Mouse (Mus musculus): ENCODE measurements around the gene Cxcl17.
"Not testable (repeated sequence)": the region's sequence is repeated elsewhere in the genome, so short reads cannot be mapped to it uniquely, and the experiment has no call there.

Cxcl17 gene

DNA sequence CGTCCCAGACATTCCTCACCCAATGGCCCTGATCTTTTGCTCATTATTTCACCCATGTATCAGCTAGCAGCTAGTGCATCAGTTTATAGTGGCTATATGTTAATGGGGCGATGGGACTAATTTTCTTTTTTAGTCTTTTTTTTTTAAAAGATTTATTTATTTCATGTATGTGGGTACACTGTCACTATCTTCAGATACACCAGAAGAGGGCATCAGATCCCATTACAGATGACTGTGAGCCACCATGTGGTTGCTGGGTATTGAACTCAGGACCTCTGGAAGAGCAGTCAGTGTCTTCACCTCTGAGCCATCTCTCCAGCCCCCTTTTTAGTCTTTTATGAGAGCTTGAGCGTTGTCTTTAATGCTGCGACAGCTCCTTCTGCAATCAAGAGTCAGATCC is 13.7 kb upstream of the Cxcl17 start:
- DNase-seq (ENCODE audit: low spot score in 2 of 2) = not testable (repeated sequence)

DNA sequence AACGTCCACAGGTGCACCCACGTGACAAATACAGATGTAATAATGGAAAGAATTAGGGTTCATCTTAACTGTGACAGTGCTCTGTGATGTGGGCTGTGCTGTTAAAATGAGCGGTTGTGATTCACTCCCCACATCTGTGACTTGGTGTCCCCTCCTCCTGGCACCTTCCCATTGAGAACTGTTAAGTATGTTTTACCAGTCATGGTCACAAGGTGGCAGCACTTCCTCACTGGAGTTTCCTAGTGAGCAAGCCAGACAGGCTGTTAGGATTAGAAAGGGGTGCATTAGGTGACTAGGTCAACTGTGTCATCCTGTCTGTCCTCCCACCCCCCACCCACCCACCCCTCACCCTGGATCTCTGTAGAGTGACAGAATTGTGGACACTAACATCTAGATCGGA is 11.7 kb upstream of the Cxcl17 start:
- peak; percentile 56 to 71 for DNase-seq (ENCODE audit: low spot score in 2 of 2)

DNA sequence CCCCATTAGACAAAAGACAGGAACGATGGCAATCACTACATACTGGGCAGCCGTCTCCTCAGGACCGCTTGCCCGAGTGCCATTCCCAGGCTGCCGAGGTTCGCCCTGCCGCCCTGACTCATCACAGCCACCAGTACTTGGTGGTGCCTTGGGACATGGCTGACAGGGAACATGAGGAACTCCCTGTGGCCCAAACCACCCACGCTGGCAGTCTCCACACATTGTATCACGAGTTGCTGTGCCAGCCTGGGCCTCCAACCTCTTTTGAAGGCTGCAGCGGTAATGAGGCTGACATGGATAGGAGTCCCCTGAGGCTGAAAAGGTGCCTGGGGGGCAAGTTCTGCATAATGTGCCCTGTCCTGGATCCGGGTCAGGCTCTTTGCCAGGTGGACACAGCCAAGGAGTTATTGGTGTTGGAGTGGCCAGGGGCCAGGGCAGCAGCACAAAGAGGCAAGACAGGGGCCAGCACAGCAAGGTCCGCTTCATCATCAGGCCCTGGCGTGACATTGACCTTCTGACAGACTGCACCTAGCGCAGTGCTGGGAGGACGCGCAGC is 9.7 kb upstream of the Cxcl17 start:
- no peak for DNase-seq (ENCODE audit: low spot score in 2 of 2)

DNA sequence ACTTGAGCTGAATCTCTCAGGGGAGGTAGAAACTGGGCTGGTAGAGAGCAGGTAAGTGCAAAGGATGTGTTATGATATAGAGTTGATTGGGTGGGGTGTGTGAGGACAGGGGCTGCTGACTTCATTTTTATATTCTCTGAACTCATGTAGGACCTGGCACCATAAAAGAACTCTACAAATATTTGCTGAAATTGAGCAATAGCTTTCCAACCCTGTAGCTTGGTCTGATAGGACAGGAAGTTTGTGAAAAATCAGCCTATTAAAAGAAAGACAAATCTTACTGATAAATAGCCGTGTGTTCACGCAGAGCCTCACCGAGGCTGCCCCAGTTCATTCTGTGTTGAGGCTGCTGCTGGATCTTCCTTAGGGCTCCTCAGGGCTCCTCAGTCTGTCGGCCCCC is 7.3 kb upstream of the Cxcl17 start:
- DNase-seq (ENCODE audit: low spot score in 2 of 2) = no peak

DNA sequence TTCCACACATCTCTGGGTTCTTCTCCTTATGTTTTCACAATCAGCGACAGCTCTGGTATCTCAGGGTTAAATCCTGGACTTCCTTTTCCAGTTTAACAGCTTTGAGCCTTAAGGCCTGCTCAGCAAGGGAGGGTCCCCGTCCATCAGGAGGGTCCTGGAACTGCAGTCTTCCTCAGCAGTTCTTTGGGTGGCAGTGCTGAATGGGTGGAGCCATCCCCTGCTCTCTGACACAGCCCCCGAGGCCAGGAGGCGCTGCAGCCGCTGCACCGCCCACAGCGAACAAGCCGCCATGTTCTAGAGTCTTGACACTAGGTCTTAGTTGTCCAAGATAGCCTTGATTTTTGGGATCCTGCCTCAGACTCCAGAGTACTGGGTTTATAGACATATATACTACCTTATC is 6.8 kb upstream of the Cxcl17 start:
- no peak for DNase-seq (ENCODE audit: low spot score in 2 of 2)

DNA sequence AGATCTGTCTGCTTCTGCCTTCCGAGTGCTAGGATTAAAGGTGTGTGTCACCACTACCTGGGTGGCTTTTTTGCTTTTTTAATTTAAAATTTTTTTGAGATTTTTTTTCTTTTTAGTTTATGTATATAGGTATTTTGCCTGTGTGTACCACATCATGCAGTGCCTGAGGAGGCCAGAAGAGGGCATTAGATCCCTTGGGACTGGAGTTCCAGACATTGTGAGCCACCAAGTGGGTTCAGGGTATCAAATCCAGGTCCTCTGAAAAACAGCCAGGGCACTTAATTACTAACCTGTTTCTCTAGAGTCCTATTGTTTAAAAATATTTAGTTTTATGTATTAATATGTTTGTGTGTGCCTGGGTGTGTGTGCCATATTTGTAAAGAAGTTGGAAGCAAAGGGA is 4.9 kb upstream of the Cxcl17 start:
- no peak for DNase-seq (ENCODE audit: low spot score in 2 of 2)

DNA sequence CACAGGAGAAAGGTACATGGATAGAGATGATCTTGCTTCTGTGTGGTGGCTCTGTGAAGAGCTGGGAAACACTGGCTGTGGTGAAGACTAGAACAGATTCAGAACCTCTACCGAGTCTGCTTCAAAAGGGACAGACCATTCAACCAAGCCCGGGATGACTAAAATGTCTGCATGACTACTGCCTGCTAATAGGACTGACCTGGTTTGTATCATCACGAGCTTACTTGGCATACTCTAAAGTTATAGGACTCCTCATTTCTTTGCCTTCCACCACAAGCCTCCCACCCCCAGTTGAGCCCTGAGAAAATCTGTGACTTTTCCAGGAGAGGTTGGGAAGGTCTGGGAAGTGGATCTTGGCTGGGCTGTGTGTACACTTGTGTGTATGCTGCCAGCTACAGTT is 825 bp downstream of the Cxcl17 start:
- DNase-seq (ENCODE audit: low spot score in 2 of 2) = no peak

DNA sequence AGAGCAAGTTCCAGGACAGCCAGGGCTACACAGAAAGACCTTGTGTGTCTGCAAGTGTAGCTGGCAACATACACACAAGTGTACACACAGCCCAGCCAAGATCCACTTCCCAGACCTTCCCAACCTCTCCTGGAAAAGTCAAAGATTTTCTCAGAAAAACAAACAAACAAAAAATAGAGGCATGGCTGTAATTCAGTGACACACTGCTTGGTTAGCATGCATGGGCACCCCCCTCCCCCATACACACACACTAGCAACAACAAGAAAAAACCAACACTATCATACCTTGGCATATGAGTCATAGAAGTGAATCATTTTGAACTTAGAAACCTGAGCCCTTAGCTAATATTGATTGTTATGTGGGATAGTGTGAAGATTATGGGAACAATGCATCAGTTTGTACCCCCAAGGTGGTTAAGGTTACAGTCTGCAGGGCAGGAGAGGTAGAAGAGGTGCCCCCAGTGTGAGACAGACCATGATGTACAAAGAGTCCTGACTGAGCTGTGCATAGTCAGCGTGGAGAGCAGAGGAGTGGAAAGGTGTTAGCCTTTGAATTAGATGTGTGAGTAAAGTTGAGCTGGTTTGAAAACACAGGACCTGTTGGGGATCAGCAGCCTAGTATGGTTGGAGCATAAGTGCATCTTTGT is 1.6 kb downstream of the Cxcl17 start:
- DNase-seq (ENCODE audit: low spot score in 2 of 2) = no peak

DNA sequence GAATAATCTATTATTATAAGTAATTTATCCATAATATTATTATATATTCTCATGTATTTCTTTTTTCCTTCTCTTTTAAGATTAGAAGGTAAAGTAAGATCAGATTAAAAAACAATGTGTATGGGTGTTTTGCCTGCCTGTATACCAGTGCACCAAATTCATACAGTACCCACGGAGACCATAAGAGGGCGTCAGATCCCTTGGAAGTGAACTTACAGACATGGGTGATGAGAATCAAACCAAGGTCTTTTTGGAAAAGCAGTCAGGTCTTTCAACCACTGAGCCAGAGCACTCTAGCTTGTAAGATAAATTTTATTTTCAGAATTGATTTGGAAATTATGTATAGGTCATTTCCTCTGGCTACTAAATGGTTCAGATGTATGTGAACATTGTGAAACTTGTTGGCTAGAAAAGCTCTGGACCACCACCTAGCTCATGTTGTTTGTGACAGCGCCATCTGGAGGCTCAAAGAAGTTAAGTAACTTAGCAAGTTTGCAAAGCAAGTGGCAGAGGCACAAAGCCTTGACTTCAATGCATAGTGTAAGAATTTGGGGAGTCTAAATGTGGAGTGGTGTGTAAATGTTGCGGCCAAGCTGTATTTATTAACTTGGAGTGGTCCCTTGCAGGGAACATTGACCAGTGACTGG is 3.4 kb downstream of the Cxcl17 start:
- DNase-seq (ENCODE audit: low spot score in 2 of 2) = no peak

DNA sequence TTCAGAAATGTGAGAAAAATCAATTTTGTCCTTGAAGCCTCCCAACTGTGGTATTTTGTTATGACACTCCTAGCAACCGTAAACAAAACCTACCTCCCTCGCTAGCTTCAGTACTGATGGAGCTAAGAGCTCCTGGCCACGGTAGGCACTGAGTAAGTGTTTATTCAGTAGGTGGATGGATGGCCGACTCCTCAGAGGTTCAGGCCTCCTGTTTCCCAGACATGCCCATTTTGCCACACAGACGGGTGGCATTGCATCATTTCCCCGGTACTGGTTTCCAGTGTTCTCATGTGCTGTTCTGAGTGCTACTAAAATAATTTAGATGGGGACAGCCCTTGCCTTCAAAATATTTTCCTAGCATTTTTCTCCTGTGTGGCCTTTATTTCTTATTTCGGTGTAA is 6.2 kb downstream of the Cxcl17 start:
- no peak for DNase-seq (ENCODE audit: low spot score in 2 of 2)

DNA sequence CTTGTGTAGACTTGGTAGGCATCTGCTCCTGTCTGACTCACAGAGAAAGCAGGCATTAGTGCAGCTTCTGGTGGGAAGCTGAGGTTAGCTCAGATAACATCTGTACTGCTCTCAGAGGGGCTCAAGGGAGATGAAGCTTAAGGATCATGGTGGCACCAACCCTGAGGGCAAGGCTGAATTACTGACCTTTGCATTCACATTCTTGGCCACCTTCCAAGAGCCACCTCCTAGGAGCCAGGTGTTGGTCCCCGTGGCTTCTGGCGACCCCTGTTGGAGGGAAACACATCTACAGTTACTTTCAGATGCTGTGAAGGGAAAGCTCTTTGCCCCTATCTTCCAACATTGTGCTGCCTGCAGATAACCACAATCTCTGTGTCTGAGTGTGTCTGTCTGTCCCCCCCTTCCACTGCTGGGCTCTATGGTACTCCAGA is 10.0 kb downstream of the Cxcl17 start:
- DNase-seq (ENCODE audit: low spot score in 2 of 2) = no peak

DNA sequence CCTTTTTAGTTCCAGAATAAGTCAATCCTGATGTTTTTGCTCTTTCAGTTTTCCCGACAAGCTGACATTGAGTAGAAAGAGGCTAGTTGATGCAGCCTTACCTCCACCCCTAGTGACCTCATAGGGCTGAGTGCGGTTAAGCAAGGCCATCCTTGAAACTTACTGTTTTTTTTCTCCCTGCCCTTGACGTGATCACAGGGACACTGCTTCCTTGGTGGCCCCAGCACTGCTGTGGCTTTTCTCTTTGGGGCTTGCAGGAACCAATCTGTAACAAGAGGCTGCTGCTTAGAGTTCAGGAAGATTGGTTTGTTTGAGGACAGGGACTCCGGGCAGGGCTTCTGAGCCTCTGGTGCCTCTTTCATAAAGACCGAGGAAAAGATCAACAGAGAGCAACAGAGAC is 10.7 kb downstream of the Cxcl17 start:
- DNase-seq (ENCODE audit: low spot score in 2 of 2) = no peak

DNA sequence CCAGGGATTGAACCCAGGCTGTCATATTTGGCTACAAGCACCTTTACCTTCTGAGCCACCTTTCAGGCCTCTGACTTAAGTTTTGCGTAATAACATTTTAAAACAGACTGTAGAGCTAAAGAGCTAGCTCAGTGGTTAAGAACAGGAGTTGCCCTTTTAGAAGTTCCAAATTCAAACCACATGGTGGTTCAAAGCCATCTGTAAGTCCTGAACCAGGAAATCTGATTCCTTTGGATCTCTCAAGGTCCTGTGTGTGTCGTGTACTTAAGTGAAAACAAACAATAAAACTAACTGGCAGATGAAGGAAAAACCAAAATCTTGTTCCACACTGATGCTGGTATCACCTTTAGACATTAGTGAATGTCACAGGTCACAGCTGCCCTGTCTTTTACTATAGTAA is 11.1 kb downstream of the Cxcl17 start:
- no peak for DNase-seq (ENCODE audit: low spot score in 2 of 2)

DNA sequence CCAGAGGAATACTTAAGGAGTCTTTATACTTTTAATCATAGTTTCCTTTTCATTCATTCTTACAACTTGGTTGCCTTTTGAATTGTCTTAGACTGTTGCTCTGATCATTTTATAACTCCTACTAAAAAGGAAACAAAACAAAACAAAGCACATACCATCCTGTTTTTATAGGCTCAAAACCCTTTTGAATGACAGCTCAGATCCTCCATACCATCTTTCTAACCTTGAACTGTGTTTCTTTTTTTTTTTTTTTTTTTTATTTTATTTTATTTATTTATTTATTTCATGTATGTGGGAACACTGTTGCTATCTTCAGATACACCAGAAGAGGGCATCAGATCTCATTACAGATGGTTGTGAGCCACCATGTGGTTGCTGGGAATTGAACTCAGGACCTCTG is 13.7 kb downstream of the Cxcl17 start:
- DNase-seq (ENCODE audit: low spot score in 2 of 2) = not testable (repeated sequence)

DNA sequence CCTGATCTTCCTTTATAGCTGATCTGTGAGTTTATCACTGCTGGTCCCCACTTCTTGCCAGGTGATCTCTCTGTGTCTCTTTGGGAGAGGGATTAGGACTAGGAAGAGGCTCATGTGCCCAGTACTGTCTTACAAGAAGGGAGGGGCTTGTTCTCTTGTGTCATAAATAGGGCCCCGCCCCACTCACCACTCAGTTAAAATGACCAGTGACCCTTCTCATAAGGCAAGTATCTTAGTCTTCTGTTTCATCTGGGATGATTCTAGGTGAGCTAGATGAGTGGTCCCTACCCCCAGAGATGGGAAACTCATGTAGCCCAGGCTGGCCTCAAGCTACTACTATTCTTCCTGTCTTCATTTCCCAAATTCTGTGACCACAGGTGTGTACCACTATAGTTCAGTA is 14.1 kb downstream of the Cxcl17 start, which contains the start of gene Lipe:
TSS of gene Lipe (minus strand) at position 101 of the 400 bp plus-strand sequence.
- DNase-seq (ENCODE audit: low spot score in 2 of 2) = no peak

DNA sequence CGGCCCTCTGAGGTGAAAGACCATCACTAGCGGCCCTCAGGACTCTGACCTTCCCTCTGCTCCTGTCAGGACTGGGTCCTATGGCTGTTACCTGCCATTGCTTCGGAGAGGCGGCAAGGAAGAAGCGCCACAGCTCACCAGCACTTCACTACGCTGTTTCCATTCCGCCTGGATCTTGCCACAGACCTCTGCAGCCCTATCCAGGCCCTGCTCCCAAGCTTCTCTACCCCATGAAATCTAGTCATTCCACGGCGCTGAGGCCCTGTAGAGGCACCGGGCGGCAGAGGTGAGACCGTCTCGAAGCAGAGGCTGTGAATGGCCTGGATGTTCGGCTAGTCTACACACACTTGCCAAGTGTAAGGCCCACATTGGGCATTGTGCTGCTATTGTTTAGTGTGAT is 16.1 kb downstream of the Cxcl17 start:
- DNase-seq (ENCODE audit: low spot score in 2 of 2) = no peak

DNA sequence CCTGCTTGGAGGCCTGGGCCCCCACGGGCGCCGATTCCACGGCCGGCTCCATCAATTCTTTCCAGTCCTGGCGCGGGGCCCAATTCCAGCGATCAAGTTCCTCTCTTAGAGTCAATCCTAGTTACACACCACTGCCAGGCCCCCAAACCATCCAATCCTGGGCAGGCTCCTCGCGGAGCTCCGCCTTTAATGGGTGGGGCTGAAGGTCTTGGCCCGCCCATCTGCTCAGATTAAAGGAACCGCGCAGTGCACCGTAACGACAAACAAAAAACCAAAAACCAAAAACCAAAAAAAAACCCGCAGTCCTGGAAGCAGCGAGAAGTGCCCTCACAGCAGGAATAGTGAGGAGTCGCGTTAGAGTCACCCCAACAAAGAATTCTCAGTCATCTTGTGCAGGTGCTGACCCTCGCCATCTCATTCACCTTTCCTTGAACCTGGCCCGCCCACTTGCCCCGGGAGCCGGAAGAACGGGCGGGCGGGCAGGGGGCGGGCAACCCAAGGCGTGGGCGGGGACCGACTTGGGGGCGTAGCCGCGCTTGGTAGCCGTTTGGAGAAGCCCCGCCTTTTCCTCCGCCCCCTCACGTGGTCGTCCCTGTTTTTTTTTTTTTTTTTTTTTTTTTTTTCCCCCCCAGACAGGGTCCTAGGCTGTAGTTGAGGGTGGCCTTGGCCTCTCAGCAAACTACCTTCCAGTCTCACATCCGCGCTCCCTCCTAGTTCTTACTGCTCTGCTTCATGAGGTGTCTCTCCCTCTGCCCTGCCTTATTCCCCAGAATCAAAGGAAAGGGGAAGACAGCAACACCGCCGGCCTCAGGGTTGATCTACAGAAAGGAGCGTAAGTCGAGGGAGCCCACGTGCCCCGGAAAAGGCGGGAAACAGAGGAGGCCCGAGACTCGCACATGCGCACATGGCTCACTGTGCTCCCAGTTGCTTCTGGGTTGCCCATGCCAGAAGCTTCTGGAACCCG is 16.8 kb downstream of the Cxcl17 start:
- peak; percentile 90 to 91 for DNase-seq (ENCODE audit: low spot score in 2 of 2)

DNA sequence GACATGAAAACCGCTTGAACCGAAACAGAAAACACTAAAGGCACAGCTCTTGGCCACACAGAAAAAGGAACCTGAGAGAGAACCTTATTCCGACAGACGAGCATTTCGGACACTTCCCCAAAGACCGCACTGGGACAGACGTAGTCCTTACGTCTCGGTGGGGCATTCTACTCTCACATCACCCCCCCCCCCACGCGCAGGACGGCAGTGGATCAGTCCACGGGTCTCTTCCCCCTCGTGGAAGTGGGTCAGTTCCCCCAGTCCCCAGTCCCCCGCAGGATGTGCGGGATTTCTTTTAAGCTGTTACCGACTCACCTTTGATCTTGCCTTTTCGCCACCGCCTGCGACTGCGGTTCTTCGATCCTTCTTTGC is 17.5 kb downstream of the Cxcl17 start:
- no peak for DNase-seq (ENCODE audit: low spot score in 2 of 2)

DNA sequence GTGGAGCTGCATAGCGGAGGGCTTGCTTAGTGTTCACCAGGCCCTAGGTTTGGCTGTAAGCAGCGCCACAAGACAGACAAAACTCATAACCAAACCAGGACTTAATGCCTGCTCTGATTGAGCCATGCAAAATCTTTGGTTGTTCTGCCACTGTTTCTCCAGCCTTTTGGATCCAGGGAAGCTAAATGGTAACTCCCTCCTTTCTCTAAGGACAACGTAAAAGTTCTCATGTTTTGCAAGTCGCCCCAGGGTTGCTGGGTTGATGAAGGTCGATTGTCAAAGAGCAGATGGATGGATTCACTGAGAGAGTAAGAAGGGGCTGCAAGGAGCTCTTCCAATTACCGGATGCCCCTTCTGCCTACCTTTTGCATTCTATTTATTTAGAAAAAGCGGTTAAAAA is 17.9 kb downstream of the Cxcl17 start:
- DNase-seq (ENCODE audit: low spot score in 2 of 2) = no peak

DNA sequence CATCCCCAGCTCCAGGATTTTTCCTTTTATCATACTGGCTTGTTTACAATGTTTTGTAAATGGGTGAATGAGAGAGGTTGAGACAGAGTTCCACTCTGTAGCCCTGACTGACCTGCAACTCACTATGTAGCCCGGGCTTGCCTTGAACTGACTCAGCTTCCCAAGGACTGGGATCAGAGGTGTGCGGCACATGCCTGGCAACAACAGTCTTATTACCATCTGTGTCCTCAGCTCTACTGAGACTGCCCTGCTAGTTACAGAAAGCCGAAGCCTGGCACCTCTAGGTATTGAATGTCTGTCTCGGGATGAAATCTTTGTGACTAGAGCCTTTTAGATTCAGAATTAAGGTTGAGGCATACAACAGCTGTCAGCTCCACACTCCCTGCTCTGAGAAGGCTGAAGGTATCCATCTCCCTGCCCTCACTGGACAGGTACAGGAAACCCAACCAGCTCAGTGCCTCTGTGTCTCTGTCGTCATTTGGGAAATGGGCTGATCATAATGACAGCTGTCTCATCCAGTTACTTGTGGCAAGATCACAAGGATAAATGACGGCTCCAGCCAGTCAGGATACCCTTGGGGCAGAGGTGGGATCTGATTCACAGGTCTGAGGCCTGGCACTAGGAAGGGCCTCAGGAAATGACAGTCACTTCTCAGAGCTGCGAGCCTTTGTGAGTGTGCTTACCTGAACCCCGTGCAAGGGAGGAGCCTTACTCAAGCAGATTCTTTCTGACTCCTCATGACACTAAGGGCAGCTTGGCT is 19.1 kb downstream of the Cxcl17 start:
- DNase-seq (ENCODE audit: low spot score in 2 of 2) = no peak

DNA sequence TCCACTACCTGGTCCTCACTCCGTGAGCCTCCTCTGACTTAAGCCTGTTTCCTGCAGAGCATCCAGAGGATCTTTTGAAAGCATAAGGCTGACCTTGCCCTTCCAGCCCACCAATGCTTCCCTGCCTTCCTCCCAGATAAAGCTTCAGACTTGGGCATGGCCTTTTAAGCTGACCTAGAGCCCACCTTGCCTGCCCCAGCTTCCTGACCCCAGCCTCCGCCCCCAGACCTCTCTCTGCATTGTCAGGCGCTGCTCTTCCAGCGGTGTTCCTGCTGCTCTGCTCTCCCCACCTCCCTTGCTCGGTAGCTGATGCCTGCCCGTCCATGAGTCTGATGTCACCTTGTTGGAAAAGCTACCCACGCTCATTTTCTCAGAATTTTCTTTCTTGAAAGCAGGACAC is 19.8 kb downstream of the Cxcl17 start:
- DNase-seq (ENCODE audit: low spot score in 2 of 2) = no peak

Measured in urinary bladder, adult 18-20 months (tissue).